8 mouse cellular contexts compared by ENCODE assay signal in genomic region chr17:56219805-56220204, GRCm38 (mm10). TPM values are rescaled to one million over a fixed set of nuclear protein-coding genes. Genes with fewer than 3 reads are reported as not detected.
DNase-seq lines count a peak whose midpoint lies in the region; ATAC-seq and TF ChIP-seq lines count a peak whose summit lies in the region.

No protein-coding gene starts in this region.

- no peak for TF ChIP-seq CTCF in forebrain, postnatal 0 days (IDR thresholded peaks at IDR 0.05; ENCODE audit: low read depth)

- intact Hi-C loops in heart, postnatal 25 days (cut with DNase I), result no loop called here
- intact Hi-C loops in left cerebral cortex, postnatal 10 days (cut with DNase I), result loop anchor here (5.0 kb wide), 1 partner anchor 32 kb away; no protein-coding TSS in a partner anchor

- no peak overlapping the region for H3K27ac ChIP-seq in forebrain, postnatal 0 days (ENCODE audit: low read depth, low read length)
- H3K27ac ChIP-seq in forebrain, embryonic 15.5 days (replicated peaks), result no peak overlapping the region
- H3K27ac ChIP-seq in brown adipose tissue, adult 24 weeks (replicated peaks; ENCODE audit: low read depth, low read length), result peak overlapping the region; percentile 89
- peak overlapping the region; percentile 90; the same call in 1 of the 2 replicates for H3K27ac ChIP-seq in lung, embryonic 15.5 days

- WGBS in forebrain, postnatal 0 days, result 64% methylated on average over 3 of the region's 3 CpGs
- 76% methylated on average over 3 of the region's 3 CpGs for WGBS in forebrain, embryonic 15.5 days
- 18% methylated on average over 3 of the region's 3 CpGs for WGBS in lung, embryonic 15.5 days

- ATAC-seq in forebrain, postnatal 0 days, result no peak
- no peak for ATAC-seq in forebrain, embryonic 15.5 days (replicated peaks)
- no peak for ATAC-seq in lung, embryonic 15.5 days (ENCODE audit: borderline replicate concordance, extremely low read depth, low FRiP score, low TSS enrichment)

- no peaks in the 10 kb centered on the region for H3K9me3 ChIP-seq in forebrain, postnatal 0 days (ENCODE audit: low read length)
- H3K9me3 ChIP-seq in forebrain, embryonic 15.5 days, result no peaks in the 10 kb centered on the region
- no peaks in the 10 kb centered on the region for H3K9me3 ChIP-seq in lung, embryonic 15.5 days

- no peak overlapping the region for H3K4me2 ChIP-seq in forebrain, postnatal 0 days (ENCODE audit: low read depth)
- no peak overlapping the region for H3K4me2 ChIP-seq in forebrain, embryonic 15.5 days (replicated peaks)
- H3K4me2 ChIP-seq in lung, embryonic 15.5 days, result peak overlapping the region; percentile 77

- H3K9ac ChIP-seq in forebrain, postnatal 0 days, result no peak overlapping the region
- H3K9ac ChIP-seq in forebrain, embryonic 15.5 days (replicated peaks), result no peak overlapping the region
- H3K9ac ChIP-seq in lung, embryonic 15.5 days, result no peak overlapping the region

- DNase-seq in forebrain, postnatal 0 days, result no peak
- DNase-seq in heart, postnatal 25 days (ENCODE audit: low spot score), result peak; percentile 71
- no peak for DNase-seq in embryo, embryonic 9.5 days (ENCODE audit: extremely low spot score)
- DNase-seq in left cerebral cortex, postnatal 10 days (ENCODE audit: extremely low spot score in 1 of 2, low spot score in 2 of 2), result no peak
- DNase-seq in left cerebral cortex, adult 18-20 months (ENCODE audit: low spot score in 2 of 2), result no peak

- no peaks in the 10 kb centered on the region for H3K36me3 ChIP-seq in forebrain, postnatal 0 days (ENCODE audit: insufficient read depth)
- no peaks in the 10 kb centered on the region for H3K36me3 ChIP-seq in forebrain, embryonic 15.5 days
- H3K36me3 ChIP-seq in lung, embryonic 15.5 days, result no peaks in the 10 kb centered on the region

- H3K27me3 ChIP-seq in forebrain, postnatal 0 days (ENCODE audit: insufficient read depth, low read length), result no peaks in the 10 kb centered on the region
- H3K27me3 ChIP-seq in forebrain, embryonic 15.5 days, result no peaks in the 10 kb centered on the region
- H3K27me3 ChIP-seq in lung, embryonic 15.5 days, result no peaks in the 10 kb centered on the region

- H3K4me3 ChIP-seq in forebrain, postnatal 0 days (ENCODE audit: low read depth, low read length), result 0 out of 2 replicates have a peak overlapping the region, but pooled peaks have one; percentile 72
- no peak overlapping the region for H3K4me3 ChIP-seq in forebrain, embryonic 15.5 days
- 0 out of 2 replicates have a peak overlapping the region, but pooled peaks have one; percentile 8 for H3K4me3 ChIP-seq in brown adipose tissue, adult 24 weeks (ENCODE audit: insufficient read depth, low read depth, low read length)
- 0 out of 2 replicates have a peak overlapping the region, but pooled peaks have one; percentile 87 for H3K4me3 ChIP-seq in lung, embryonic 15.5 days

- H3K4me1 ChIP-seq in forebrain, postnatal 0 days (ENCODE audit: insufficient read depth), result peaks cover 15% of the 10 kb centered on the region
- H3K4me1 ChIP-seq in forebrain, embryonic 15.5 days, result peaks cover 27% of the 10 kb centered on the region
- peaks cover 17% of the 10 kb centered on the region for H3K4me1 ChIP-seq in brown adipose tissue, adult 24 weeks (ENCODE audit: control insufficient read depth, insufficient read depth, insufficient read length, low read length)
- H3K4me1 ChIP-seq in lung, embryonic 15.5 days, result peaks cover 23% of the 10 kb centered on the region

RNA-seq across cellular contexts. Expression of gene Dpp9, which starts 1.1 kb away (rescaled TPM):
- 16.2 and 21.9 TPM in 2 replicates for total RNA-seq in forebrain, postnatal 0 days (2014; rRNA removed)
- polyA plus RNA-seq in forebrain, postnatal 0 days (2015; fragmentation: Nextera tagmentation; extraction: Ambion mirVana), result 16.1 and 19.5 TPM in 2 replicates
- 30.7 and 31.2 TPM in 2 replicates for polyA plus RNA-seq in forebrain, embryonic 15.5 days (2015; fragmentation: Nextera tagmentation; extraction: Ambion mirVana)
- polyA plus RNA-seq in brown adipose tissue, adult 24 weeks (2012; ENCODE audit: insufficient read depth, insufficient read length, missing spikeins), result 7.7 and 9.2 TPM in 2 replicates
- 10 to 100 TPM; 37.1 to 39.1 TPM for total RNA-seq in heart, postnatal 25 days (2021)
- polyA plus RNA-seq in lung, embryonic 15.5 days (2015; fragmentation: Nextera tagmentation; extraction: Ambion mirVana), result 37.1 and 37.6 TPM in 2 replicates
- 10 to 100 TPM; 43.8 to 44.8 TPM for total RNA-seq in left cerebral cortex, postnatal 10 days (2021)
- 10 to 100 TPM; 59.7 to 69.5 TPM for total RNA-seq in left cerebral cortex, adult 18-20 months (2021)

RNA-seq across cellular contexts. Expression of gene Mydgf, which starts 36.1 kb away (rescaled TPM):
- total RNA-seq in forebrain, postnatal 0 days (2014; rRNA removed), result 52.3 and 65.1 TPM in 2 replicates
- 65.7 and 75.0 TPM in 2 replicates for polyA plus RNA-seq in forebrain, postnatal 0 days (2015; fragmentation: Nextera tagmentation; extraction: Ambion mirVana)
- polyA plus RNA-seq in forebrain, embryonic 15.5 days (2015; fragmentation: Nextera tagmentation; extraction: Ambion mirVana), result 59.7 and 63.2 TPM in 2 replicates
- polyA plus RNA-seq in brown adipose tissue, adult 24 weeks (2012; ENCODE audit: insufficient read depth, insufficient read length, missing spikeins), result 30.8 and 30.9 TPM in 2 replicates
- 10 to 100 TPM; 30.2 to 33.0 TPM for total RNA-seq in heart, postnatal 25 days (2021)
- polyA plus RNA-seq in lung, embryonic 15.5 days (2015; fragmentation: Nextera tagmentation; extraction: Ambion mirVana), result 103 TPM in 2 replicates
- total RNA-seq in left cerebral cortex, postnatal 10 days (2021), result 10 to 100 TPM; 49.4 to 51.4 TPM
- total RNA-seq in left cerebral cortex, adult 18-20 months (2021), result 10 to 100 TPM; 38.8 to 40.9 TPM

RNA-seq across cellular contexts. Expression of gene Fem1a, which starts 36.8 kb away (rescaled TPM):
- total RNA-seq in forebrain, postnatal 0 days (2014; rRNA removed), result 44.2 and 53.6 TPM in 2 replicates
- polyA plus RNA-seq in forebrain, postnatal 0 days (2015; fragmentation: Nextera tagmentation; extraction: Ambion mirVana), result 15.4 and 17.2 TPM in 2 replicates
- polyA plus RNA-seq in forebrain, embryonic 15.5 days (2015; fragmentation: Nextera tagmentation; extraction: Ambion mirVana), result 21.4 and 22.9 TPM in 2 replicates
- 16.3 and 18.4 TPM in 2 replicates for polyA plus RNA-seq in brown adipose tissue, adult 24 weeks (2012; ENCODE audit: insufficient read depth, insufficient read length, missing spikeins)
- 100 to 1,000 TPM; 102 to 105 TPM for total RNA-seq in heart, postnatal 25 days (2021)
- 11.7 and 13.3 TPM in 2 replicates for polyA plus RNA-seq in lung, embryonic 15.5 days (2015; fragmentation: Nextera tagmentation; extraction: Ambion mirVana)
- total RNA-seq in left cerebral cortex, postnatal 10 days (2021), result 10 to 100 TPM; 45.4 TPM
- total RNA-seq in left cerebral cortex, adult 18-20 months (2021), result 10 to 100 TPM; 29.9 to 31.9 TPM

RNA-seq across cellular contexts. Expression of gene Ticam1, which starts 56.8 kb away (rescaled TPM):
- 1.9 and 2.5 TPM in 2 replicates for total RNA-seq in forebrain, postnatal 0 days (2014; rRNA removed)
- 1.2 and 1.5 TPM in 2 replicates for polyA plus RNA-seq in forebrain, postnatal 0 days (2015; fragmentation: Nextera tagmentation; extraction: Ambion mirVana)
- polyA plus RNA-seq in forebrain, embryonic 15.5 days (2015; fragmentation: Nextera tagmentation; extraction: Ambion mirVana), result 1.3 and 1.7 TPM in 2 replicates
- 9.2 and 10.5 TPM in 2 replicates for polyA plus RNA-seq in brown adipose tissue, adult 24 weeks (2012; ENCODE audit: insufficient read depth, insufficient read length, missing spikeins)
- 1 to 10 TPM; 7.6 to 9.8 TPM for total RNA-seq in heart, postnatal 25 days (2021)
- 4.2 and 4.6 TPM in 2 replicates for polyA plus RNA-seq in lung, embryonic 15.5 days (2015; fragmentation: Nextera tagmentation; extraction: Ambion mirVana)
- total RNA-seq in left cerebral cortex, postnatal 10 days (2021), result 1 to 10 TPM; 4.0 to 4.2 TPM
- total RNA-seq in left cerebral cortex, adult 18-20 months (2021), result 1 to 10 TPM; 5.2 to 7.6 TPM

RNA-seq across cellular contexts. Expression of gene Tnfaip8l1, which starts 57.5 kb away (rescaled TPM):
- 11.0 and 12.8 TPM in 2 replicates for total RNA-seq in forebrain, postnatal 0 days (2014; rRNA removed)
- polyA plus RNA-seq in forebrain, postnatal 0 days (2015; fragmentation: Nextera tagmentation; extraction: Ambion mirVana), result 8.6 TPM in 2 replicates
- 9.0 and 10.0 TPM in 2 replicates for polyA plus RNA-seq in forebrain, embryonic 15.5 days (2015; fragmentation: Nextera tagmentation; extraction: Ambion mirVana)
- 0.36 and 1.4 TPM in 2 replicates for polyA plus RNA-seq in brown adipose tissue, adult 24 weeks (2012; ENCODE audit: insufficient read depth, insufficient read length, missing spikeins)
- 1 to 10 TPM; 2.2 to 2.5 TPM for total RNA-seq in heart, postnatal 25 days (2021)
- 15.3 and 18.3 TPM in 2 replicates for polyA plus RNA-seq in lung, embryonic 15.5 days (2015; fragmentation: Nextera tagmentation; extraction: Ambion mirVana)
- 10 to 100 TPM in 1 of 2 experiments, 1 to 10 TPM in 1; 9.3 to 11.1 TPM for total RNA-seq in left cerebral cortex, postnatal 10 days (2021)
- total RNA-seq in left cerebral cortex, adult 18-20 months (2021), result 1 to 10 TPM; 6.8 to 7.9 TPM

Comparison
In these comparisons a context has a peak if more than half of its experiments do, and no peak if none do; other contexts are left out.
1. H3K27ac ChIP-seq: peak in brown adipose tissue, adult 24 weeks (single experiment) and lung, embryonic 15.5 days (single experiment); none in forebrain, postnatal 0 days (single experiment) and forebrain, embryonic 15.5 days (single experiment).